Mouse (Mus musculus) layer of hippocampus, postnatal 14 days (tissue): ENCODE results near the gene Fbxo11. TPM values are rescaled to one million over a fixed set of nuclear protein-coding genes. Genes with fewer than 3 reads are reported as not detected.

Experiments used
- DNase-seq, 2 experiments: peaks; one replicate each; pipeline ENCODE4 v3.0.0; 2021 to 2022; ENCODE audit warnings: low spot score in 2 of 2, mixed read lengths in 1 of 2
- total RNA-seq, 2 experiments: library from RNA; stranded (reverse); gene quantifications; 2 replicates each; pipeline ENCODE4 v1.2.3; 2021

The Fbxo11 gene
- total RNA-seq, 2 experiments from 2014 or later: 114 to 117 TPM

DNA sequence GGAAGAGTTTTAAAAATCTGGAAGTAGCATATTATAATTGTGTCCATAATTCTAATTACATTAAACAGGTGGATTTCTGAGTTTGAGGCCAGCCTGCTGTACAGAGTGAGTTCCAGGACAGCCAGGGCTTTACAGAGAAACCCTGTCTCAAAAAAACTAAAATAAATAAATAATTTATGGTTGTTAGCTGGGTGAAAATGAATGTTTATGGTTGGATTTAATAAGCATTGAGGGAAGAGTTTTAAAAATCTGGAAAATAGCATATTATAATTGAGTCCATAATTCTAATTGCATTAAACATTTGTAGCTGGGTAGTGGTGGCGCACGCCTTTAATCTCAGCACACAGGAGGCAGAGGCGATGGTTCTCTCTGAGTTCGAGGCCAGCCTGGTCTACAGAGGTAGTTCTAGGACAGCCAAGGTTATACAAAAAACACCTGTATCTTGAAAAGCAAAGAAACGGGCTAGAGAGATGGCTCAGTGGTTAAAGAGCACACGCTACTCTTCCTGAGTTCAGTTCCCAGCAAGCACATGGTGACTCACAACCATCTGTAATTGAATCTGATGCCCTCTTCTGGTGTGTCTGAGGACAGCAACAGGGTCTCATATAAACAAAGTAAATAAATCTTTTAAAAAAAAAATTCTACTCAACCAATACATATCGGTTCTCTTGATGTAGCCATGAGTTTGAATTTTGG is 3.1 kb upstream of the Fbxo11 start:
- no peak for DNase-seq

DNA sequence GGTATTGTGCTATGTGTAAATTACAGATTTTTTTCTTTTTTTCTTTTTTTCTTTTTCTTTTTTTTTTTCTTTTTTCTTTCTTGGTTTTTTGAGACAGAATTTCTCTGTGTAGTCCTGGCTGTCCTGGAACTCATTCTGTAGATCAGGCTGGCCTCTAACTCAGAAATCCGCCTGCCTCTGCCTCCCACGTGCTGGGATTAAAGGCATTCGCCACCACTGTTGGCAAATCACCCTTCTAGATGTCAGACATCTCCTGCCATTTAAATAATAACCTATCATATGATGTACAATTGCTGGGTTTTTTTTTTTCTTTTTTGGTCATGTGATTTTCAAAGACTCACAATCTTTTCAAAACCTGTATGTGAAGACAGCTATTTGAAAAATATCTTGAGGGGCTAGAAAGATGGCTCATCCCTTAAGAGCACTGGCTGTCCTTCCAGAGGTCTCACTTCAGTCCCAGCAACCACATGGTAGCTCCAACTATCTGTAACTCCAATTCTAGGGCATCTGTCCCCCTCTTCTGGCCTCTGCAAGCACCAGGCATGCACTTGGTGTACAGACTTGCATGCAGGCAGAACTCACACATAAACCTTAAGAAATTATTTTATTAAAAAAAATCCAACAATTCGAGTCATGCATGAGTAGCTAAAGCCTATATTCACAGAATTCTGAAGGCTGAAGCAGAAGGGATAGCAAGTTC is 2.3 kb upstream of the Fbxo11 start:
- no peak for DNase-seq

DNA sequence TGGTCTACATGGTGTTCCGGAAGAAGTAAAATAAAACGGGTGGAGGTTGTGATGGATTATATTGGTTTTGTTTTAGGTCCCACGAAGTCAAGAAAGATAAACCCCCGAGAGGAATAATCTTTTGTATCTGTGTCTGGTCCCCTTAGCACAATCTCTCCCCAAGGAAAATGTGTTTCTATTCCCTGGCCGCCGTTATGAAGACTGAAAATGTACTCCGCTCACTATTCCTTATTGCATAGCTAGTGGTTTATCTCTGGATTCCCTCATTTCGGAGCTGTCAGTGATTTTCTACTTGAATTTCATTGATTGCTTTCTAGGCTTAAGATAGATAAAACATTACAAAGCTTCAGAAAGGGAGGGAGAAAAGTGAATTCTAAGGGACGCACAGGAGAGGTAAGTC is 1.7 kb upstream of the Fbxo11 start:
- DNase-seq: no peak

DNA sequence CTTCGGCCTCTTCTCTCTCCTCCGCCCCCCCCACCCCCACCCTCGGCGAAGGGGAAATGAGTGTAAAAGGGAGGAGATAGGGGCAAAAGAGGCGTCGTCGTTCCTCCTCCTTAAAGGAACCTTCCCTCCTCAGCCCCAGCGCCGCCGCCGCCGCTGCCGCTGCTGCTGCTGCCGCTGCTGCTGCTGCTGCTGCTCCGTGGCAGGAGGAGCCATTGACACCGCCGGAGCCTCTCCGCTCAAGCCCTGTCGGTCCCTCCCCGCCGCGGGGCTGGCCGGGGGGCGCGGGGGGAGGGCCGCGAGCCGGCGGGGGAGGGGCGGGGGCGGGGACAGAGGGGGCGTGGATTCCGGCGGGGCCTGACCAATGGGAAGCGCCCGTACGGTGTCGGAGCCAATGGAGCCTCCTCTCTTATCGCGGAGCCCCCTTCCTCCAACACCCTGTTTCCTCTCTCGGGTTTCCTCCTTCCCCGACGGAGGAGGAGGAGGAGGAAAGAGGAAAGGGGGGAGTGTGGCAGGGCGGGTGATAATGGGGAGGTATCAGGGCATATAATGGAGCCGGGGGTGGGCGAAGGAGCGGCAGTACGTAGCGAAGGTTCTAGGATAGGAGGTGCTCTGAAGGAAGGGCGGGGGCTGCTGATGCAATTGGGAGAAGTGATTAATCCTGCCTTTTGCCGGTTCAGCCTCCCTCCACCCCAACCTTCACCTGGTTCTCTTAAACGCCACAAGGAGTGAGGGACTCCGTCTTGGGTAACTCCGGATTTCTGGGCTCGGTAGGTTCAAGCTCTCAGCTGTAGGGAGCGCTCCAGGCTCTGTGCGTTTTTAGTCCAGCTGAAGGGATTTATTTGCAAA is 933 bp upstream of the Fbxo11 start:
- DNase-seq: peak; percentile 86 to 93

DNA sequence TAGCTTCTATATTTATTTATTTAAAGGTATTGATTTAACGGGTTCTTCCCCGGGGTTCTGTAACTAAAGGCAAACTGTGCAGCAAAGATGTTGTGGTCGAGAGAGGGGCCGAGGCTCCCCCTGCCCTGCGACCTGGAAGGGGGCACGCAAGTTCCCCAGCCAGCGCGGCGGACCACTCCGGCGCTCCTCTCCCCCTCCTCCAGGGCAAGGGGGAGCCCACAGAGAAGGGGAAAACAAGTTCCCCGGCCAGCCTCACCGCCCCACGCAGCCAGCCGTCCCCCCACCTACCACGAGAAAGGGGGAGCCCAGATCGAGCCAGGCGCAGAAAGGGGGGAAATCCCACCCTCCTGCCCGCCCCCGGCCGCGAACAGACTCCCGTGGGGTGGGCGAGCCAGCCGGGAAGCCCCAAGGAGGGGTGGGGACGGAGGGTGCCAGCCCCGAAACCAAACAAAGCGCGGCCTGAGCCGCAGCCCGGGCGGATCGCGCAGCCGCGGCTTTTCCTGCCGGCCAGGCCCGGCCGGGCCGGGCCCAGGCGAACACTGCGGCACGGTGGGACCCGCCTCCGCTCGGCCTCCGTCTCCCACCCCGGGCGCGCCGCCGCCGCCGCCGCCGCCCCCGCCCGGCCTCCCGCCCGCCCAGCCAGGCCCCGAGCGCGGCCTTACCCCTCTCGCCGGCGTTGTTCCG is 602 bp downstream of the Fbxo11 start:
- peak; percentile 70 to 76 for DNase-seq

DNA sequence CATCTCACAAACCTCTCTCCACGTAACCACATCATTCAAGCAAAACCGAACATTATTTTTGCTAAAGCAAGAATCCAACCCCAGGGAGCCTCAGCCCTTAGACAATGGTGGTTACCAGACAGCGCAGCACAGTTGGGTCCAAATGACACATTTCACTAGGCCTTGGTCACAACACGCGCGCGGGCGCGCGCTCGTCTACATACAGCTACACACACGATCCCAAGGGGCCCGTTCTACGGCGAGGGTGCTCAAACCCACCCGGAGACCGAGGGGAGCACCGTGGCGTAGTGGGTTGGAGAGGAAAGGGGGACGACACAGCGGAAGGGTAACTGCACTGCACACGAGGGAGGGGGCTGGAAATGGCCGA is 1.1 kb downstream of the Fbxo11 start:
- peak; percentile 62 to 72 for DNase-seq

DNA sequence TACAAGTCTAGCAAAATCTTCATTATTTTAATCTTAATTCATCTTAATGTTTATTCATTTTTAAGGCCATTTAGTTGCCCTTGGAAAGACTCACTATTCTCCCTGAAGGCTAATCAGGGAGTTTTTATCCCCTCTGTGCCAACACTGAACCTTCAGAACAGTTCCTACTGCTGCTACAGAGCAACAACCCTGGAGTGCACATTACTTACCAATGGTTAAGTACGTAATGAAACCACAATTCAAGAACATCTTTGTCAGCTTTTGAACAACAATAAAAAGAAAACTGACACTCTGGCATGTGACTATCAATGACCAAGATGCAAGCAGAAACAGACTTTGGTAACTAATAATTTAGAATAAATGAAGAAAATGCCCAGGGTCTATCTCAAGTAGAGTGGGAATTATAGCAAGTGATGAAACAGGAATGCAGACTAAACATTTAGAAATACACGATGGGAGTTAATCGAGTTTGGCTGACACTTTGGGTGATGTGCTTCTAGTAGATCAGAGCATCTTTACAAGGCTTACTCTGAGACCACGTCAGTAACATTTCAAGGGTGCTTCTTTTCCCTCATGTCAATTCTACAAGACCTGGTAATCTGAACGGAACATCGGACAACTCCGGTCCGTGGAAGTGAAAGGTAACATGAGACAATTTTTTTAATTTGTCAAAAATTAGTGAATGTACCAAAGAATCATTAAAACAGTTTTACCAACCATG is 2.1 kb downstream of the Fbxo11 start:
- DNase-seq: no peak

DNA sequence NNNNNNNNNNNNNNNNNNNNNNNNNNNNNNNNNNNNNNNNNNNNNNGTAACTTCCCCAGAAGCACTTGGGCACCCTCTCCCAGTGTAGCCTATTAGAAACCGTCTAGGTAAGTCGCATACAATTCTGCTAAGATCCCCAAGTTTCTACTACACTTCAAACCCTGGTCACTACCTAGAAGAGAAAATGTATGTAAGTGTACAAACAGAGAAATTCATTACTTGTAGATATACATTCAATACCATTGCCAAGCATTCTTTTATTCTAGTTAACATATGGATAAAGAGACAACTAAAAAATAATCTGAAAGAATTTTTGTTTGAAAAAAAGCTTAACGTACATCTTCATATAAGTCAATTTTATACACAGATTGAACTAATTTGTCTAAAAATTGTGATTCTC is 3.1 kb downstream of the Fbxo11 start:
- no peak for DNase-seq

DNA sequence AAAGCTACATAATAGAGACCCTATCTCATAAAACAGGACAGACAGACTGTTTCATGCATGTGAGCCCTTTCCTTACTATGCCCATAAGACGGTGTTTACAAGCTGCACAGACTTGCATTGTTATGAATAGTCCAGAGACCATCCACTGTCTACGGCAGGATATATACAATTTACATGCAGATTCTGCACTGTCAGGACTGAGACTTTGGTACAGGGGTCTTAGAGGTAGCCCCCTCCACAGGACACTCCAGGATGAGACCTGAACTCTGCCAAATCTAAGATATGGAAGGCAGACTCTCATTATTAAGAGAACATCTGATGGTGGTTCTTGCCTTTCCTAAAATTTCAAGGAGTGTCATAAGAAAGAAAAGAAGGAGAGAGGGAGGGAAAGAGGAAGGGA is 6.8 kb downstream of the Fbxo11 start:
- no peak for DNase-seq

DNA sequence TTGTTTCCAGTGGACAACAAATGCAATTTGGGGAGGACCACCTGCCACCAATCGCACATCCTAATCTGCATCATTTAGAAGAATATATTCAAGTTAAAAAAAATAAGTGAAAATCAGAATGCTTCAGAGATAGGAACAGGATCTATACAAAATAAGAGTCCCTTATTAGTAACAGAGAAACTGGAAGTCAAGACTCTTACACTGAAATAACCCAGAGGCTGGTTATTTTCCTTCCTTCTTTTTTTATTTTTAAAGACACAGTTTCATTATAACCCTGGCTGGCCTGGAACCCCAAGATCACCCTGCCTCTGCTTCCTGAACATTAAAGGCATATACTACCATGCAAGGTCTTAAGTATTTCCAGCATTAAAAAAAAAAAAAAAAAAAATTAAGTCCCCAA is 7.2 kb downstream of the Fbxo11 start:
- DNase-seq: no peak

DNA sequence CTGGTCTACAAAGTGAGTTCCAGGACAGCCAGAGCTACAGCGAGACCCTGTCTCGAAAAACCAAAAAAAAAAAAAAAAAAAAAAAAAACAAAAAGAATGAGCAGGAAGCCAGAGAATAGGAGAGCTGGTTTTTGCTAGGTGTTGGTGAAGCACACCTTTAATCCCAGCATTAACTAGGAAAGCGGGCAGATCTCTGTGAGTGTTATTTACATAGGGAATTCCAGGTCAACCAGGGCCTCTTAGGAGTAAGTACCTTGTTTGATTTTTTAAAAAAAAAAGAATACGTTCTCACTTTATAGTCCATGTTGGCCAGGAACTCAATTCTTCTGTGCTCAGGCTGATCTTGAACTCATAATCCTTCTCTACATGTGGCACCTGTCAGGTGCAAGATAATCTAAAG is 13.4 kb downstream of the Fbxo11 start:
- no peak for DNase-seq

DNA sequence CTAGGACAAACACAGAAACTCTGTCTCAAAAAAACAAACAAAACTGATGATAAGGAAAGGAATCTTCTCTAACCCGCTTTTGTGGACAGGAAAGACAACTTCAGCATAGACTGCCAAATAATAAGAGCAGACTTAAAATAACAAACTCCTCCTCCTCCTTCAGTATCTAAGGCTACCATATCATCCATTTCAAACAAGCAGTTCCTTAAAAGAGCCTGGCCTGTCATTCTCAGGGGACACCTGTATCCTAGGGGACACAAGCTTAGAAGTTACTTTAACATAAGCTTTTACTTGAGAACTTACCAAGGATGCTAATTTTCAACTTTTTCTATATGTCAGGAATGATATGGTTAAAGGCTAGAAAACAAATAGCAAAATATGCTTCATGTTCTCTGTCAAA is 14.2 kb downstream of the Fbxo11 start:
- DNase-seq: no peak

DNA sequence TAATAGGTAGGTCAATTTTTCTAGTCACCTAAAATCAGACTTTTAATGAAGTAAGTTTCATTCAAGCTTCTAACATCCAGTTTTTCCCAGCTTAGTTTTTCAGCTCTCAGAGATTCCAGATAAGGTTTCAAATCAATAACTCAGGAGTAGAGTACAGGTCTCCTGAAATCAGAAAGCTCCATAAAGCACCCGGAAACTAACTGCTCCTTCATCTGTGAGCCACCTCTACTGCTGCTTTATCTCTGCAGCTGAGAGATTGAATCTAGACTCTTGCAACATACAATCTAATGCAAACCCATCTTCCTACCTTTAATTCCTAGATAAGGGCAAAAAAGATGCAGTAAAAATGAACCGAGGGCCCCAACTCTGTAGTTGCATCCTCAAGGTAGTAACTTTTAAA is 14.8 kb downstream of the Fbxo11 start:
- DNase-seq: no peak

DNA sequence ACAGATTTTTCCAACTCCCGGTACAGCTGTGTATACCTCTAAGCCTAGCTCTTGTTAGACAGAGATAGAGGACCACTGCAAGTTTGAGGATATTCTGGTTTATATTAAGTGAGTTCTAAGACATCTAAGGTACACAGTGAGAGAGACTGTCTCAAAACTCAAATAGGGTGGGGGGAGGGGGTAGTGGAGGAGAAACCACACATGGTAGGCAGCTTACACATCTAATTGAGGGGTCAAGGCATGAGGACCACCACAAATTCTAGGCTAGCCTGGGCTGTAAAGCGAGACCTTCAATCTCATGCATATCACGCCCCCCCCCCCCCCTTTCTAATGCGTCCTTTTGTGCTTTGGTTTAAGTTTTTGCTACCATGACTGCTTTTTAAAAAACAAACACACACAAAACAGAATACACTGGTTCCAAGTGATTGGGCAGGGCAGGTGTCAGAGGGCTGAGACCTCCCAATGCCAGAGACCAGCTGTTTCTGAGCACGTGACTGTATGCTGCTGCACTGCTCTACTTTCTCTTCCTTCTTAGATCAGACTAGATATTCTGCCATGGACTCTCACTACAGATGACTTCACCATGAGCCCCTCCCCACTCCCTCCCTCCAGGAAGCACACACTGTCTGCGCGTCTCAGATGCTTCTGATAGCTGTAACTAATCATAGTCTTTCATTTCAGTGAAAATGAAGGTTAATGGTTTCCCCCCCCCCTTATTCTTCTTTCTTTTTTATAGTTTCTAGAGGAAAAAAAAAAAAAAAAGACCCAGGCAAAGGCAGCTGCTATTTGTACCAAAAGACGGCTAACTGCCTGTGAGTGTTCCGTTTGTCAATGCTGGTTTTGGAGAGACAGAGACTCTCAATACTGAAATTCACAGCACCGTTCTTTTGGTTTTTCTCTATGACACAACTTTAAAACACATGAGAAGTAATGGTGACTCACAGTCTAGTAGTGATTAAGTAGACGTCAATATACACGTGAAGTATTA is 22.7 kb downstream of the Fbxo11 start:
- DNase-seq: no peak

DNA sequence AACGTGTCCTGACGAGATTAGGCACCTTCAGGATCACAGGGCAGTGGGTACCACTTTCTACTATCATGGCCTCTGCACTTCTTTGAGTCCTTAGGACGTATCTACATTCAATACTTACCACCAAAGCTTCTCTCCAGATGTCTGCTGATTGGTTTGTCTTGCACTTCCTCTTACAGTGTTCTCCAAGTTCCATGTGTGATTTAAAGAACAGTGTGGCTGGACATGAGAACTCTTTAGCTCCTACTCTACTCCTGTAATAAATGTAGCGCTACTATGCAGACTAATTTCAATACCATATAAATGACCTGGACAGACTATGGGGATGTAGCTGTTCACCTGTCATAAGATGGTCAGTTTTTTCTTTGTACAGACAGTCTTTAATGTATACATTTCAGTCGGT is 24.3 kb downstream of the Fbxo11 start:
- no peak for DNase-seq

DNA sequence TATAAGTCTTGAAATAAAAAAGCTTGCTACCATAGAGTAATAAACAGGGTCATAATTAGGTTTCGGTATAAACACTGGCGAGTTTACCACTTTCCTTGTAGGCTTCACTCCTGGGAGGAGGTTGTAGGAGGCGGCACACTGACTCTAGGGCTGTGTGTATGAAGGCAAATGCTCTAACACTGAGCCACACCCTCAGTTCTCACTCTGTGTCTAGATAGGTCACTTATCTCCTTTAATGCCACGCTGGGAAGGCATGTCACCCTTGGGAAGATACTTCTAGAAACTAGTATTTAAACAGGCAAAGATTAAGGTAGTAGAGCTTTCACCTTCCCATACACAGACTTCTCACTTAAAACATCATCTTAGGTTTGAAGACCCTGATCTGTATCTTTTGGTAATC is 30.7 kb downstream of the Fbxo11 start:
- DNase-seq: no peak

DNA sequence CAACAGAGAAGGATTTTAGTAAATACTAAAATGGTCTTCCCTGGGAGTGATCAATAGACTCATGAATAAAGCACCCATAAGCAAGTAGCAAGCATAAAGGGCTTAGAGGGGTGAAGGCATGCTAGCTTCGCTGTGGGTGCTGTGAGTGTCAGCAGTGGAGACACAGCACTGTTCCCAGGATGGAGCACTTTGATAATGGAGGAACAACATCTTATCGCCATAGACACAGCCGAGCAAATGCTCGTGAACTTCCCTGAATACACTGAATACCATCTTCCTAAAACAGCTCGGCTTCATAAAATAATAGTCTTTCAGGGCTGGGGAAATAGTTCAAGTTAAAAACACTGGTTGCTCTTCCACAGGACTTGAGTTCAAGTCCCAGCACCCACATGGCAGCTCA is 33.3 kb downstream of the Fbxo11 start:
- no peak for DNase-seq

DNA sequence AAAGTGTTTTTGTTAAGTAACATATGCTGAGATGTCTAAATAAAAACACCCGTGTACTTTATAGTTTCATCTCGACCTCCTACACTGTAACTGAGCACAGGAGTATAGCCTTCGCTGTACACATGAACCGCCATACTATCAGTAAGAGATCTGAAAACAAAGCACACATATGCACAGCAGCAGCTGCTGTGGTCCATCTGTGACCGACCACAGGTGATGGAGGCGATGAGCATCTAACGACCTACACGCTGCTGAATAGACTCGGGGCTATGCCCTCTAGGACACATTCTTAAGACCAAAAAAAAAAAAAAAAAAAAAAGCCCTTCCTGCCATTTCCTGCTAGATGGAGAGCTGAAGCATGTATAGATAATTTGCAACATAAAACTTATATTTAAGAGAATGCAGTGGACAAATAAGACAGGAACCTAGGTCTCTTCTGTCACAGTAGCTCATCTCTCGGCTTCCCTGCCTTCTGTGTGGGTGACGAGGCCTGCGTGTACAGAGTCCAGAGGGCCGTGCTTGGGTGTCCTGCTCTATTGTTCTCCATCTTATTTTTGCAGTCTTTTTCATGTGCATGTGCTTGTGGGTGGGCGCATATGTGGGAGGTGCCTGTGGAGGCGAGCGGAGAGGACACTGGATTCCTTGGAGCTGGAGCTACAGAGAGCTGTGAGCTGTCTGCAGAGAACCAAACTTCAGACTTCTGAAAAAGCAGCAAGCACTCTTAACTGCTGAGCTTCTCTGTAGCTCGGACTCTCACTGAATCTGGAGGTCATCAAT is 35.7 kb downstream of the Fbxo11 start:
- no peak for DNase-seq

DNA sequence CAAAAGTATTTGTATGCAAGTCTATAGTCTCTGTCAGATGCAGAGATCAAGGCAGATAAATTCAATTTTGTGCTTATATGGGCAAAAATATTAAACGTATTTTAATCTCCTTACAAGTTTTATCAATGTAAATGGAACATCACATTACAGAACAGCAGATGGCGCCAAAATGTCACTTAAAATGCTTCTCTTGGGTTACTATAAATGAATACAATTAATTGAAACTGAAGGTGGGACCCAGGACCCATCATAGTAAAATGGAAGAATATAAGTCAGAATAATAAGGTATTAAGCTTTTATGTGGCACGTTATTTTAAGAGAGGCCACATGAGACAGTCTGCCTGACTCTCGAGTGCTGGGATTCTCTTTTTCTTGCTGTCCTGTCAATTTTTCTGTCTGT is 39.9 kb downstream of the Fbxo11 start:
- peak in 1 of 2 experiments; percentile 69 for DNase-seq
